Mouse (Mus musculus): ENCODE measurements around the gene 1700025G04Rik. TPM values are rescaled to one million over a fixed set of nuclear protein-coding genes. Genes with fewer than 3 reads are reported as not detected.
"Not testable (repeated sequence)": the region's sequence is repeated elsewhere in the genome, so short reads cannot be mapped to it uniquely, and the experiment has no call there.

1700025G04Rik gene
- total RNA-seq, 2 experiments from 2014 or later, result 62.2 to 70.4 TPM

- DNase-seq (ENCODE audit: low spot score in 2 of 2), result no peak
Observed at GRCm38 (mm10) chr1:151810628-151811421, 279.1 kb downstream of the 1700025G04Rik start.

- DNase-seq (ENCODE audit: low spot score in 2 of 2), result no peak
Observed at GRCm38 (mm10) chr1:151807286-151807685, 282.6 kb downstream of the 1700025G04Rik start.

- DNase-seq (ENCODE audit: low spot score in 2 of 2), result not testable (repeated sequence)
Observed at GRCm38 (mm10) chr1:151802795-151803194, 287.1 kb downstream of the 1700025G04Rik start.
